Mouse (Mus musculus) embryonic facial prominence, embryonic 12.5 days (tissue): Measurements from ENCODE around the gene Oma1. TPM values are rescaled to one million over a fixed set of nuclear protein-coding genes. Genes with fewer than 3 reads are reported as not detected.

Source experiments
- ATAC-seq: fragments of 200-750 bp; cut with Nextera tagmentation; 2 replicates; pipeline ENCODE4 v1.8.0; 2017; ENCODE audit not compliant: insufficient number of reproducible peaks, insufficient read depth, low FRiP score, low TSS enrichment
- H3K27ac ChIP-seq: fragments of 300-500 bp; sonication (generic); 2 replicates; pipeline ENCODE4 v1.5.1; 2016; ENCODE audit warnings: mild to moderate bottlenecking
- H3K27me3 ChIP-seq: fragments of 300-500 bp; sonication (generic); 2 replicates; pipeline ENCODE4 v1.6.1; 2016; ENCODE audit warnings: mild to moderate bottlenecking, moderate library complexity
- H3K36me3 ChIP-seq: fragments of 300-500 bp; sonication (generic); 2 replicates; pipeline ENCODE4 v1.6.1; 2016; ENCODE audit warnings: mild to moderate bottlenecking
- H3K4me1 ChIP-seq: fragments of 300-500 bp; sonication (generic); 2 replicates; pipeline ENCODE4 v1.6.1; 2016
- H3K4me2 ChIP-seq: fragments of 300-500 bp; sonication (generic); replicated peaks from 2 replicates; pipeline ENCODE4 v1.6.1; 2016; ENCODE audit warnings: mild to moderate bottlenecking, moderate library complexity
- H3K4me3 ChIP-seq: fragments of 300-500 bp; sonication (generic); 2 replicates; pipeline ENCODE4 v1.5.1; 2016; ENCODE audit warnings: mild to moderate bottlenecking
- H3K9ac ChIP-seq: fragments of 300-500 bp; sonication (generic); 2 replicates; pipeline ENCODE4 v1.6.1; 2016; ENCODE audit warnings: mild to moderate bottlenecking, moderate library complexity
- H3K9me3 ChIP-seq: fragments of 300-500 bp; sonication (generic); 2 replicates; pipeline ENCODE4 v1.6.1; 2016; ENCODE audit warnings: mild to moderate bottlenecking, moderate library complexity
- WGBS: fragments of 180-500 bp; shearing (Covaris S2); methylation state at CpG from one replicate; pipeline ENCODE4 v1.1.7; 2016; 5-methylcytosine and 5-hydroxymethylcytosine counted together
- polyA plus RNA-seq: library from polyadenylated mRNA; unstranded; fragments of >200 nt; fragmentation: Nextera tagmentation; extraction: Ambion mirVana; gene quantifications from 2 replicates; pipeline ENCODE4 v1.2.1, GENCODE M21; 2016

Gene Oma1
- 16.0 and 19.1 TPM in 2 replicates for polyA plus RNA-seq

DNA sequence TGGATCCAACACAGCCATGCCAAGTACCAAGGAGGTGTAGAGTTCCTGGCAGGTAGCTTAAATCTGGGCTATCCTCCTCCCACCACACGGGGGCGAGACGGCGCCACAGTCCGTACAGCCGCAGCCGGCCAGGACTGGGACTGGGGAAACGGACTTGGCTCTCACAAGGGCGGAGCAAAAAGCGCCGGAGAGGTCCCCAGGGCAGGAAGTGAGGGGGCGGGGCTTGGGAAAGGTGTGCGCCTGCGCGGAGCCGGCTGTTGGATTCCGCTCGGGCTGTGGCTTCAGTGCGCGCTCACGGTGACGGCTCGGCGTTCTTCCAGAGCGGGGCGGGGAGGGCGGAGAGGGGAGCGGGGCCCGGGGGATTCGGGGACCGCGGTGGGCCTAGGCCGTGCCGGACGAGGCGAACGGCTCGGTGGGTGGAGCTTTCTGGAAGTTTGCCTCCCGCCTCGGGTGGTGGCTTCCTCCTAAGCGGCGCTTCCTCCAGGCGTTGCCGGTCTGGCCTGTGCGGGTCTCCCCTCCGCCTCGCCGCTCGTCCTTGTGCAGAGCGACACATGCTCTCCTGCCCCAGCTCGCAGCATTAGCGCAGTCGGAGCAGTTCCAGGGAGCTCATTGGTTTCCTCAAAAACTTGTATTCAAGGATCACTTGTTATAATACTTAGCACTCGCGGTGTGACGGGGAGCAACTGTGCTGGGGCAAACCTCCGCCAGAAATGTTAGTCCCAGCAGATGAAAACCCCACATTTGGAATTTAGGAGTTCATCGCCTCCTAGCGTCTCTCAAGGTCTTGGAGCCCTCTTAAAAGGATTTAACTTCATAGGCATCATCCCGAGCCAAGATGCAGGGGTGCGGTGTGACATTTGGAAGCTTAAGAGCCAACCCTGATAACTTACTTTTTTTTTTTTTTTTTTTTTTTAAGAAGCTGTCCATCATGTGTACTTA, at the start of gene Oma1:
Gene Oma1 (plus strand): TSS at position 226 of the 939 bp plus-strand sequence.
- H3K9ac ChIP-seq = peak within 1 kb of the TSS; percentile 71
- ATAC-seq = peak; percentile 99
- 0 out of 2 replicates have a peak, but pooled peaks cover 2% of the 10 kb centered on the region for H3K4me1 ChIP-seq
- under 1% methylated on average over 60 of the region's 61 CpGs for WGBS
- no peaks in the 10 kb centered on the region for H3K9me3 ChIP-seq
- peak within 1 kb of the TSS; percentile 48 for H3K4me2 ChIP-seq
- H3K27ac ChIP-seq = peak within 1 kb of the TSS; percentile 96
- no peaks in the 10 kb centered on the region for H3K36me3 ChIP-seq
- peak within 1 kb of the TSS; percentile 60 for H3K4me3 ChIP-seq
- no peaks in the 10 kb centered on the region for H3K27me3 ChIP-seq

DNA sequence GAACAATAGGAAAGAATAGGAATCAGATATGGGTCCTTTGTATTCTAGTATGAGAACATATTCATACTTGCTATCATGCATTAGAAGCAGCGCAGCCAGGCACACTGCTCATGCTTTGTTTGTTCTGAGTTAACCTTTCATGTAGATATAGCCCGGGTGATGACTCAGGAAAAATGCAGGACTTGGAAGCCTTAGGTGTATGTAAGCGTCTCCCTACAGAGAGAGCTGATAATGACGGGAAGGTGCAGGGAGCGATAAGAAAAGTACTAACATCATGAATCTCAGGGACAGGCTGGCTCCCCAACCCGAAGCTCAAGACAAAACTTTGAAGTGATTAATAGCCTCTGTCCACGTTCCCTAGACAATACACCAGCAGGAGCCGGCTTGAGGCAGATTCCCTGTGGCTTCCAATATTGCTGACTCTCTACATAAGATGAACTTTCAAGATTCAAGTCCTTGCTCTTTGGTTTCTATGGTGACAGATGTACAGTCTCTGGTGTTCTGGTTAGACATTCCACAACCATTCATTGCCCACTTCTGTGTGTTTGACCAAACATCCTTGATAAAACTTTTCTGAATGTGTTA, 49.7 kb upstream of the Oma1 start:
- no peaks in the 10 kb centered on the region for H3K4me1 ChIP-seq
- H3K27ac ChIP-seq = no peak overlapping the region
- ATAC-seq = no peak
- no peak overlapping the region for H3K9ac ChIP-seq
- no peak overlapping the region for H3K4me2 ChIP-seq
- H3K4me3 ChIP-seq = no peak overlapping the region
- H3K27me3 ChIP-seq = no peaks in the 10 kb centered on the region
- H3K36me3 ChIP-seq = no peaks in the 10 kb centered on the region
- no peaks in the 10 kb centered on the region for H3K9me3 ChIP-seq
- WGBS = 56% methylated on average over 8 of the region's 8 CpGs

DNA sequence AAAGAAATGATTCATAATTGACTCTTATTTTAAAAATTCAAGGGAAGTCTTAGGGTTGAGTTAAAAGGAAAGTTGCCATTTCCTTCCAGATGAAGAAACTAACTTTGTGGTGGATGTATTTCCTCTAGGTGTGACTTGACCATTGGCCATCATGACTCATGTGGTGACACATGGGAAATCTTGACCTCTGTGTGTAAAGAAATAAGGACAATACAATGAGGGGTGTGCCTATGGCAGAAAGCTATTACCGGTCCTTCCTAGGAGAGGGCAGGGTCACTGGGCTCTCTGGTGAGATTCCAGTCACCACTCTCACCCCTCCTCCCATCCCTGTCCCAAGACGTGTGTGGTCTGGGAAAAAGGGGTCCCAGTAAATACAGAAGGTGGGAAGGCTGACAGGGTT, 48.4 kb upstream of the Oma1 start:
- Histone ChIP-seq H3K4me1 (no peaks in the 10 kb centered on the region), H3K4me2 (no peak overlapping the region), H3K9me3 (no peaks in the 10 kb centered on the region), H3K9ac (no peak overlapping the region), H3K27me3 (no peaks in the 10 kb centered on the region), H3K36me3 (no peaks in the 10 kb centered on the region), H3K27ac (no peak overlapping the region), H3K4me3 (no peak overlapping the region)
- ATAC-seq = no peak
- WGBS = 53% methylated on average over 2 of the region's 2 CpGs

DNA sequence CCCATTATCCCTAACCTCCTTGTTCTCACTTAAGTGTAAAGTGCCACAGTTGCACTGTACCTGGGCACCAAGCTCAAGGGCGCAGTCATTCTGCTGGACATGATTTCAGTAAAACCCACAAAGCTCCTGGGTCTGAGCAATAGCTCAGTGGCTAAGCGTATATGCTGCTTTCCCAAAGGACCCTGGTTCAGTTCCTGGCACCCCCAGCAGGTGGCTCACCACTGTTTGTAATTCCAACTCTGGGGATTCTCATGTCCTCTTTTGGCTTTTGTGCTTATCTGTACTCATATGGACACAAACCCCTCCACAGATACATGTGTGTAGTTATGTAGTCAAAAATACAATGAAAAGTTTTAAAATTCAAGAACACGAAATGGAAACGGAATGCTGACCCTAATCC, 44.3 kb upstream of the Oma1 start:
- no peaks in the 10 kb centered on the region for H3K27me3 ChIP-seq
- no peaks in the 10 kb centered on the region for H3K4me1 ChIP-seq
- H3K36me3 ChIP-seq = no peaks in the 10 kb centered on the region
- no peak overlapping the region for H3K4me2 ChIP-seq
- no peaks in the 10 kb centered on the region for H3K9me3 ChIP-seq
- no peak overlapping the region for H3K27ac ChIP-seq
- no peak overlapping the region for H3K9ac ChIP-seq
- 80% methylated on average over 4 of the region's 4 CpGs for WGBS
- no peak for ATAC-seq
- H3K4me3 ChIP-seq = no peak overlapping the region

DNA sequence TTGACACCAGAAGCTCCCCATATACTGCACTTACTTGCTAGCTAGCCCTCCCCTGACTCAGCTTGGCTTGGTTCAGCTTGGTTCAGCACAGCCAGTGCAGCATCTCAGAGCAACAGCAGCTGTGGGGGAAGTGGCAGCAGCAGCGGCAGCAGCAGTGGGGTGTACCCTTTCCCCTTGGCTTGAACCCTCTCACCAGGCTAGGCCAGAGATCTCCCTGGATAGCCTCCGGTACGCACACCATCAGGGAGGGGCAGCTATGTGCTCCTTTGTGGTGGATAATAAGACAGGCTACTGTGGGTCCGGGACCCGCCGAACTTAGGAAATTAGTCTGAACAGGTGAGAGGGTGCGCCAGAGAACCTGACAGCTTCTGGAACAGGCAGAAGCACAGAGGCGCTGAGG, 40.6 kb upstream of the Oma1 start:
- ATAC-seq = no peak
- no peak overlapping the region for H3K27ac ChIP-seq
- no peak overlapping the region for H3K4me2 ChIP-seq
- no peaks in the 10 kb centered on the region for H3K4me1 ChIP-seq
- no peak overlapping the region for H3K9ac ChIP-seq
- WGBS = 83% methylated on average over 7 of the region's 8 CpGs
- H3K4me3 ChIP-seq = no peak overlapping the region
- no peaks in the 10 kb centered on the region for H3K27me3 ChIP-seq
- no peaks in the 10 kb centered on the region for H3K9me3 ChIP-seq
- H3K36me3 ChIP-seq = no peaks in the 10 kb centered on the region

DNA sequence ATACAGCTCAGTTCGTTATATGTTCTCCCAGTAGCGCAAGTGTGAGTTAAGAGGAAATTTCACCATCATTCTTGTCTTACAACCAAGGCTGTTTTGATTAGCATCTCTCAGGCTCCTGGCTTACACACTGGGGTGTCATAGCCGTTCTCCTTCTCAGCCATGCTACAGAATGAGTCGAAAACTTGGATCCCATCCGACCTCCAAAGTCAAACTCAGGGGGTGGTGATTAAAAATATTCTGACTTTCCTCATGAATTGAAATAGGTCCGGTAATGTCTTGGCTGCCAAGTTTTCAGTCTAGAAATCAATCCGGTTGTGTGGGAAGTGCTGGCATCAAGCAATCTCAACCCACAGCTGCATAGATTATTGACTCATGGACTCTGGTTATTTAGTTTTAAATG, 25.3 kb upstream of the Oma1 start:
- H3K9ac ChIP-seq = no peak overlapping the region
- no peaks in the 10 kb centered on the region for H3K9me3 ChIP-seq
- no peak overlapping the region for H3K4me3 ChIP-seq
- no peak overlapping the region for H3K4me2 ChIP-seq
- no peak for ATAC-seq
- H3K4me1 ChIP-seq = no peaks in the 10 kb centered on the region
- no peaks in the 10 kb centered on the region for H3K27me3 ChIP-seq
- WGBS = 87% methylated on average over 7 of the region's 7 CpGs
- H3K27ac ChIP-seq = no peak overlapping the region
- no peaks in the 10 kb centered on the region for H3K36me3 ChIP-seq

DNA sequence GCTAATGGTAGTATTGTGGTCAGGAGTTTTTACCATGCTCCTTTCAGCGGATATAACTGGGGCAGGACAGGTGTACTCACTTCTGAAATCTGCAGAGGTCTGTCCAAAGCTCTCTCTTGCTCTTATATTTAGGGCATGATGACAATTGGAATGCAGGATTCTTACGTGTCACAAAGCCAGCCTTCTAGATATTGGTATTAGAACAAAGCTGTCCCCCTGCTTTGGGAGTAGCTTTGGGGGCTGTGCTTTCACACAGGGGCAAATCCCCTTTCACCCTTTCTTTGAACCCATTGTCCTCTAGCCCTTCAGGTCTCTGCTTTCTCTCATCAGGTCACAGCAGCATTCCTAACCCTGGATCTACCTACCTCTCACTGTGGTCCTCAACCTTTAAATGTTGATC, 22.8 kb upstream of the Oma1 start, which contains the start of gene 4921539E11Rik:
Gene 4921539E11Rik (minus strand): TSS at position 101 of the 400 bp plus-strand sequence.
- Histone ChIP-seq H3K36me3 (no peaks in the 10 kb centered on the region), H3K4me3 (no peak within 1 kb of the TSS), H3K4me1 (no peaks in the 10 kb centered on the region), H3K27ac (no peak within 1 kb of the TSS), H3K9me3 (no peaks in the 10 kb centered on the region), H3K27me3 (no peaks in the 10 kb centered on the region), H3K4me2 (no peak within 1 kb of the TSS), H3K9ac (no peak within 1 kb of the TSS)
- 76% methylated on average over 2 of the region's 2 CpGs for WGBS
- ATAC-seq = no peak

DNA sequence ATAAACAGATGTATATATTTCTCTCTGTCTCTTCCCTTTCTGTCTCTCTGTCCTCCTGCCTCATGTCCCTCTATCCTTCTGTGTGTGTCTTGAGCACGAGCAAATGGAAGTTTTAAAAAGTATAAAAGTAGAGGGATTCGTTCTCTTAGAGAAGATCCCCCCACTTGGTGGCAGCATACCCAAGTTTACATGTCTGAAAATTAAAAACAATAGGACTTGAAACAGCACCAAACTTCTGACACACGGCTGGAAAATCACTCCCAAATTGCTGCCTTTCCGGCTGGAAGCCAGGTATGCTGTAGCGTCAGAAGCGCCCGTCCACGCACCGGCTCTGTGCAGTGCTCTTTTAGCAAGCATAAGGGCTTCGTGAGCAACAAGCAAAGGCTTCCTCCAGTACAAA, 14.3 kb upstream of the Oma1 start:
- H3K36me3 ChIP-seq = no peaks in the 10 kb centered on the region
- H3K9ac ChIP-seq = no peak overlapping the region
- no peak for ATAC-seq
- no peaks in the 10 kb centered on the region for H3K4me1 ChIP-seq
- 59% methylated on average over 10 of the region's 10 CpGs for WGBS
- no peaks in the 10 kb centered on the region for H3K9me3 ChIP-seq
- H3K4me2 ChIP-seq = no peak overlapping the region
- no peaks in the 10 kb centered on the region for H3K27me3 ChIP-seq
- no peak overlapping the region for H3K27ac ChIP-seq
- no peak overlapping the region for H3K4me3 ChIP-seq

DNA sequence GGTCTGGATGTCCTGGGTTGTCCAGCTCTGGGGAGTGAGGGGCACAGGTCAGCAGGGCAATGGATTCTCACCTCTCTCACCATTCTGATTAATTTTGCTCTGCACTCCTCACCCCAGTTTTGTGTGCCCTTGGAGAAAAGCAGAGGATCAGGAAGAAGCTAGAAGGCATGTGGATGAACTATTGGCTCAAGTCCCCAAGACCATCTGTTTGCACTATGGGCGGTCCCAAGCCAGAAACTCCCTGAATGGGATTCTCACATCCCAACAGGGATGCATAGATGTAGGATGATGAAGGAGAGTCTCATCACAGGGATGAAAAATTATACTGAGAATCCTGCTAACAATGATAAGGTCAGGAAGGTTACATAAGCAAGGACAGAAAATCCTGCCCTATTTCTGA, 9.8 kb upstream of the Oma1 start:
- H3K27me3 ChIP-seq = no peaks in the 10 kb centered on the region
- 84% methylated on average over 1 of the region's 1 CpGs for WGBS
- no peak overlapping the region for H3K4me2 ChIP-seq
- H3K36me3 ChIP-seq = no peaks in the 10 kb centered on the region
- no peak overlapping the region for H3K4me3 ChIP-seq
- H3K4me1 ChIP-seq = no peaks in the 10 kb centered on the region
- H3K9me3 ChIP-seq = no peaks in the 10 kb centered on the region
- H3K9ac ChIP-seq = no peak overlapping the region
- no peak overlapping the region for H3K27ac ChIP-seq
- no peak for ATAC-seq

DNA sequence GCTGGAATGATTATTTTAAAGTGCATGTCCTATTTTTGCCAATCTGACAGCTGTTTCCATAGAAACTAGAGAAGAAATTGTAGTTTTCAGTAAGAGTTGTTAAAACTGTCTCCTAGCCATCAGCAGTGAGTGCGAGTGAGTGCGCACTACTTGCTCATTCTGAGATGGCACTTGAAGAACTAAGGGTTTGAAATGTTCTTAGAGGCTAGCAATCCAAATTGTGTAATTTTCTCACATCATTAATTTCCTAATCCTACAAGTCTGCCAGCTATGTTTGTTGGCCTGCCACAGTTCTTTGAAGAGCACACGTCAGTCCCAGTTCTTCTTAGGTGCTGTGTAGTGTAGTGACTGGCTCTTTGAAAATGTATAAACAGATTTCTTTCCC, 906 bp downstream of the Oma1 start:
- 0 out of 2 replicates have a peak, but pooled peaks cover 2% of the 10 kb centered on the region for H3K4me1 ChIP-seq
- WGBS = 46% methylated on average over 3 of the region's 3 CpGs
- peak overlapping the region; percentile 60; the same call in 1 of the 2 replicates for H3K4me3 ChIP-seq
- no peak for ATAC-seq
- H3K9ac ChIP-seq = no peak overlapping the region
- no peaks in the 10 kb centered on the region for H3K9me3 ChIP-seq
- peak overlapping the region; percentile 48 for H3K4me2 ChIP-seq
- no peaks in the 10 kb centered on the region for H3K27me3 ChIP-seq
- no peaks in the 10 kb centered on the region for H3K36me3 ChIP-seq
- H3K27ac ChIP-seq = no peak overlapping the region

DNA sequence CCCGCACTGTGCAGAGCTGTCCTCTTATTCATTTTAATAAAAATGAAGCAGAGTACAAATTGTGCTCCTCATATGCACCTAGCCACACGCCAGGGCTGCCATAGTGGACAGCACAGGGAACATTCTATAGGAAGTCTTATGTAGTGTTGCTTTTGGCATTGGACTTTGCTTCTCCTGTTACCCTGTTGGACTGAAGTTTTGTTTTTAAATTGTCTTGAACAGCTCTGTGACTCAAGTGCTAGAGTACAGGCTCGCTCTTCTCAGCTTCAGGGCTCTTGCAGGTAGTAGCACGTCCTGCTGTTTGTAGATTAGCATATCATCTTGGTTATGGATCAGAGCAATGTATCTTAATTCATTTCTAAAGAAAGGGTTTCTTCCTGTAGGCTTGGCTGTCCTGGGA, 2.2 kb downstream of the Oma1 start:
- Histone ChIP-seq H3K4me3 (no peak overlapping the region), H3K4me2 (no peak overlapping the region), H3K9ac (no peak overlapping the region), H3K9me3 (no peaks in the 10 kb centered on the region), H3K27ac (no peak overlapping the region), H3K4me1 (0 out of 2 replicates have a peak, but pooled peaks cover 2% of the 10 kb centered on the region), H3K36me3 (no peaks in the 10 kb centered on the region), H3K27me3 (no peaks in the 10 kb centered on the region)
- ATAC-seq = no peak
- 80% methylated on average over 4 of the region's 4 CpGs for WGBS

DNA sequence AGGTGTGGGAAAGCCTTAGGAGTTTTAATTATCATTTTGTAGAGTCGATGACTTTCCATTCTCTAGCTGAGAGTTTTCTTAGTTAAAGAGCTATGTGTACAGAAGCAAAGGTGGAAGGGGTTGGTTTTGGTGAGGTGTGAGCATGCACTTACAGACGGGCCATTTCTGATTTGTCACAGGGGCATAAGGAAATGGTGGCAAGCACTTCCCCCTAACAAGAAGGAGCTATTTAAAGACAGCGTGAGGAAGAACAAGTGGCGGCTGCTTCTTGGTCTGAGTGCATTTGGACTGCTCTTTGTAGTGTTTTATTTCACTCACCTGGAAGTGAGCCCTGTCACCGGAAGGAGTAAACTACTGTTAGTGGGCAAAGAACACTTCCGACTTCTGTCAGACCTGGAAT, 7.8 kb downstream of the Oma1 start:
- 83% methylated on average over 6 of the region's 6 CpGs for WGBS
- Histone ChIP-seq H3K9ac (no peak overlapping the region), H3K9me3 (no peaks in the 10 kb centered on the region), H3K27ac (no peak overlapping the region), H3K27me3 (no peaks in the 10 kb centered on the region), H3K4me3 (no peak overlapping the region), H3K36me3 (0 out of 2 replicates have a peak, but pooled peaks cover 3% of the 10 kb centered on the region), H3K4me2 (no peak overlapping the region), H3K4me1 (no peaks in the 10 kb centered on the region)
- no peak for ATAC-seq
